ENCODE assay signal across 8 mouse cellular contexts in the genomic region with DNA sequence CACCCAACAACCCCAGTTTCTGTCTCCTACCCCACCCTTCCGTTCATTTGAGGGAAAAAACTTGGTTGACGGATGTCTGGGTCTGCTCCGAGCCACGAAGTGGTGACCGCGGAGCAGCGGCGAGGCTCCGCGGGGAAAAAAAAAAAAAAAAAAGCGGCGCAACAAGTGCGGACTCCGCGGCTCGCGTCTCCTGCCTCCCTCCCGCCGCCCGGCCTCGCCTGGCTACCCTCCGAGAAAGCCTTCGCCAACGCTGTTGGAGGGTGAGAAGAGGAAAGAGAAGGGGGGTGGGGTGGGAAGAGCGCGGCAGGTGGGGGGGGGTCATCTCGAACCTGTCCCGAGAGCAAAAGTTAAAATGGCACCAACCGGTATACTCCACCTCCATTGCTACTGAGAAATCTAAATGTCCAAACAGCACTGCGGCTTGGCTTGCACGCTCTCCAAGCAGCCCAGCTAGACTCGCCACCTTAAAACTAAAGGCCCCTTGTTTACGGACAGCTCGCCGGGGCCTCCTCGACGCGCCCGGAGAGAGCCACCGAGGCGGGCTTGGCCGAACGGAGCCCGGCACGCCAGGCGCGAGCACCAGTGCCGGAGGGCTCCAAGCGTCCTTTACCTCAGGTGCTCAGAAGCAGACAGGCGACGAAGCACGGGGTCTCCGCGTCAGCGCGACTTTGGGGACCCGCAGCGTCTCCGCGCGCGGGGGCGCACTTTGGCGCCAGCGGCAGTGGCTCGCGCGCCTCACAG. TPM values are rescaled to one million over a fixed set of nuclear protein-coding genes. Genes with fewer than 3 reads are reported as not detected.
A peak's percentile ranks its signal among the peaks of the same experiment; 100 is the strongest.
DNase-seq lines count a peak whose midpoint lies in the region; ATAC-seq and TF ChIP-seq lines count a peak whose summit lies in the region.

No protein-coding gene starts in this region.

- ATAC-seq in lung, embryonic 14.5 days (ENCODE audit: insufficient read depth) = no peak
- no peak for ATAC-seq in liver, embryonic 13.5 days (ENCODE audit: low read depth)
- ATAC-seq in megakaryocyte-erythroid progenitor cell, adult 5-6 weeks (replicated peaks; ENCODE audit: low FRiP score, low TSS enrichment, poor library complexity, severe bottlenecking) = no peak

- H3K9me3 ChIP-seq in lung, embryonic 14.5 days (ENCODE audit: low read depth, low read length) = no peaks in the 10 kb centered on the region
- no peaks in the 10 kb centered on the region; the same call in 1 of the 2 replicates for H3K9me3 ChIP-seq in liver, embryonic 13.5 days (replicated peaks)

- H3K4me2 ChIP-seq in lung, embryonic 14.5 days = peak overlapping the region; percentile 84
- peak overlapping the region; percentile 64 for H3K4me2 ChIP-seq in liver, embryonic 13.5 days

- peak overlapping the region; percentile 49 for H3K4me3 ChIP-seq in lung, embryonic 14.5 days (ENCODE audit: low read depth, low read length)
- peak overlapping the region; percentile 54 for H3K4me3 ChIP-seq in liver, embryonic 13.5 days (replicated peaks)

- H3K4me1 ChIP-seq in lung, embryonic 14.5 days (ENCODE audit: insufficient read depth) = no peaks in the 10 kb centered on the region
- H3K4me1 ChIP-seq in liver, embryonic 13.5 days (replicated peaks) = no peaks in the 10 kb centered on the region

- DNase-seq in lung, embryonic 14.5 days = peak; percentile 28
- no peak for DNase-seq in lung, adult 18-20 months
- peak; percentile 35 for DNase-seq in embryo, embryonic 10.5 days (ENCODE audit: low spot score)
- DNase-seq in heart, postnatal 36 days = peak; percentile 5 to 12
- no peak for DNase-seq in liver, embryonic 13.5 days
- DNase-seq in retina, postnatal 1 day = peak; percentile 55
- no peak for DNase-seq in ovary, postnatal 14 days (ENCODE audit: low spot score)

- H3K9ac ChIP-seq in lung, embryonic 14.5 days = no peak overlapping the region; the same call in 1 of the 2 replicates
- H3K9ac ChIP-seq in liver, embryonic 13.5 days = no peak overlapping the region

- peaks cover 33% of the 10 kb centered on the region for H3K27me3 ChIP-seq in lung, embryonic 14.5 days (ENCODE audit: insufficient read depth, low read length)
- H3K27me3 ChIP-seq in liver, embryonic 13.5 days = peaks cover 84% of the 10 kb centered on the region

- no peak for TF ChIP-seq CTCF in lung, embryonic 14.5 days (IDR thresholded peaks at IDR 0.05; ENCODE audit: low read depth)

- intact Hi-C loops in heart, postnatal 36 days (cut with DNase I) = loop anchor here (10.0 kb wide), 1 partner anchor 224 kb away; no protein-coding TSS in a partner anchor

- no peaks in the 10 kb centered on the region for H3K36me3 ChIP-seq in lung, embryonic 14.5 days (ENCODE audit: insufficient read depth)
- no peaks in the 10 kb centered on the region for H3K36me3 ChIP-seq in liver, embryonic 13.5 days

- no peak overlapping the region for H3K27ac ChIP-seq in lung, embryonic 14.5 days (ENCODE audit: low read depth)
- H3K27ac ChIP-seq in liver, embryonic 13.5 days = no peak overlapping the region

- WGBS in lung, embryonic 14.5 days = 10% methylated on average over 35 of the region's 68 CpGs
- 8% methylated on average over 66 of the region's 68 CpGs for whole genome bisulfite sequencing in liver, embryonic 13.5 days (ENCODE audit: insufficient replicate concordance)

RNA-seq across cellular contexts. Expression of a gene that starts 1.7 kb away (rescaled TPM):
- polyA plus RNA-seq in lung, embryonic 14.5 days (2014; fragmentation: Nextera tagmentation; extraction: Ambion mirVana) = 6.2 and 8.9 TPM in 2 replicates
- 1 to 10 TPM; 1.3 to 2.3 TPM for total RNA-seq in heart, postnatal 36 days (2021)
- 71.0 and 73.5 TPM in 2 replicates for polyA plus RNA-seq in liver, embryonic 13.5 days (2015; fragmentation: Nextera tagmentation; extraction: Ambion mirVana)
- not detected in 2 replicates for total RNA-seq in megakaryocyte-erythroid progenitor cell, adult 5-6 weeks (2014; fragmentation: Nextera tagmentation)
- total RNA-seq in megakaryocyte-erythroid progenitor cell, adult 5-6 weeks (2017) = not detected in 2 replicates

Comparison
In these comparisons a context has a peak if more than half of its experiments do, and no peak if none do; other contexts are left out.
1. DNase-seq: peak in lung, embryonic 14.5 days (single experiment), embryo, embryonic 10.5 days (single experiment), heart, postnatal 36 days (2 of 2) and retina, postnatal 1 day (single experiment); none in lung, adult 18-20 months (0 of 2), liver, embryonic 13.5 days (single experiment) and ovary, postnatal 14 days (single experiment).